Comparison of ENCODE assay signal across 8 mouse cellular contexts in the genomic region with DNA sequence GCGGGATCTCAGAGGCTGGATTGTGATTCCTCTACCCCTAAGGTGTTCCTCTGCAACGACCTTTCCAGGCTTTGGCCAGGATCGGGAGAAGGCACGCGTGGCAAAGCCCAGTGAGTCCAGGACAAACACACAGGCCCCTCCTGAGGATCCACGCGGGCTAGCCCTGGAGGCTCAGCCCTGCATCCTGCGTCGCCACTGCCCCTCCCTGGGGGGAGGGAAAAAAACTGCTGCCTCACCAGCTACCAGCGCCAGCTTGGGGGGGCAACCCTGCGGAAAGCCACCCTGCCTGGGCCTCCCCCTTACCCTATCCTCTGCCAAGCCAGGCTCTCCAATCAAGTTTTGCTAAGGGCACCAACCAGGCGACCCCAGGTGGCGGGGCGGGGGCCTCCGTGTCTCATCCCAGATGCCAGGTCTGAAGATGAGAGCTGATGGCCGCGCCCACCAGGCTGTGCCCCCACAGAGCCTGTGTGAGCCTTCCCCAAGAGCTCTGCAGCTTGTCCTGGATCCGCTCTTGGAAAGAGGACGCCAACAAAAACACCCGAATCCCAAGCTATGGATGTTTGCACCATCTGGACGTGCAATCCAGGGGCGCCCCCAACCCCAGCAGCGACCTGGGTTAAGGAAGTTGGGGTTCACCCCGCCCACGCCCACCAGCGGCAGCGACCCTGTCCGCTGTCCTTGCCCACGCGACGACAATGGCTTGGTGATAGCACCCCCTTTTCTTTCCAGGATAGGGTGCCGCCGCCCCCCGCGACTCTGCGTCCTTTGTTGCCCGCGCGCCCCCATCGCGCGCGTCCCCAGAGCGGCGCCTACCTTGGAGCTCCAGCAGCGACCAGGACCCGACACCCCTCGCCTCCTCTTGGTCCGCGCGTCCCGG. TPM values are rescaled to one million over a fixed set of nuclear protein-coding genes. Genes with fewer than 3 reads are reported as not detected.
DNase-seq lines count a peak whose midpoint lies in the region; ATAC-seq and TF ChIP-seq lines count a peak whose summit lies in the region.

No protein-coding gene starts in this region.

- H3K27ac ChIP-seq in gastrocnemius, adult 2 months: peak overlapping the region; percentile 90
- H3K27ac ChIP-seq in midbrain, embryonic 11.5 days (ENCODE audit: low read depth, low read length): peak overlapping the region; percentile 97
- peak overlapping the region; percentile 92 for H3K27ac ChIP-seq in stomach, postnatal 0 days (replicated peaks)

- no peak for TF ChIP-seq EP300 in stomach, postnatal 0 days (optimal IDR thresholded peaks at IDR 0.05)

- peak; percentile 8 for ATAC-seq in midbrain, embryonic 11.5 days (ENCODE audit: low FRiP score)
- no peak for ATAC-seq in stomach, postnatal 0 days (ENCODE audit: low FRiP score, low TSS enrichment)

- peak overlapping the region; percentile 96 for H3K9ac ChIP-seq in midbrain, embryonic 11.5 days (ENCODE audit: low read length)
- peak overlapping the region; percentile 89 for H3K9ac ChIP-seq in stomach, postnatal 0 days (ENCODE audit: low read length)

- H3K4me3 ChIP-seq in gastrocnemius, adult 2 months: peak overlapping the region; percentile 90
- peak overlapping the region; percentile 67 for H3K4me3 ChIP-seq in midbrain, embryonic 11.5 days (ENCODE audit: low read depth, low read length)
- peak overlapping the region; percentile 77 for H3K4me3 ChIP-seq in stomach, postnatal 0 days (ENCODE audit: low read depth, low read length)

- DNase-seq in urinary bladder, postnatal 25 days (ENCODE audit: low spot score): peak; percentile 32
- no peak for DNase-seq in urinary bladder, postnatal 10 days (ENCODE audit: low spot score)
- peak; percentile 83 to 88 for DNase-seq in cerebellum, postnatal 10 days
- DNase-seq in gastrocnemius, adult 2 months: peak; percentile 57
- peak; percentile 50 for DNase-seq in induced T-regulatory cell, adult 2 months (ENCODE audit: low read depth)
- peak; percentile 90 for DNase-seq in left cerebral cortex, postnatal 4 days
- peak; percentile 90 for DNase-seq in midbrain, embryonic 11.5 days (ENCODE audit: low spot score, missing footprints)
- peak; percentile 60 for DNase-seq in stomach, postnatal 0 days (ENCODE audit: low spot score)

- peak overlapping the region; percentile 93 for H3K4me2 ChIP-seq in midbrain, embryonic 11.5 days
- peak overlapping the region; percentile 92 for H3K4me2 ChIP-seq in stomach, postnatal 0 days (replicated peaks; ENCODE audit: low read depth)

- TF ChIP-seq CTCF in gastrocnemius, adult 2 months (IDR thresholded peaks at IDR 0.05): no peak
- 0 out of 2 replicates have a peak, but pooled peaks have one; percentile 3 for TF ChIP-seq CTCF in stomach, postnatal 0 days (IDR thresholded peaks at IDR 0.05; ENCODE audit: low read depth)

- H3K9me3 ChIP-seq in midbrain, embryonic 11.5 days (ENCODE audit: control insufficient read depth, low read length): no peaks in the 10 kb centered on the region
- H3K9me3 ChIP-seq in stomach, postnatal 0 days (ENCODE audit: control insufficient read depth, low read length): no peaks in the 10 kb centered on the region

- intact Hi-C loops in gastrocnemius, adult 2 months (cut with DNase I): loop anchor here (2.0 kb wide), 1 partner anchor 45 kb away; no protein-coding TSS in a partner anchor
- intact Hi-C loops in left cerebral cortex, postnatal 4 days (cut with DNase I): no loop called here

- H3K4me1 ChIP-seq in midbrain, embryonic 11.5 days (ENCODE audit: control insufficient read depth, insufficient read depth, low read length): peaks cover 27% of the 10 kb centered on the region
- H3K4me1 ChIP-seq in stomach, postnatal 0 days (replicated peaks; ENCODE audit: control insufficient read depth, insufficient read depth): peaks cover 10% of the 10 kb centered on the region

- no peaks in the 10 kb centered on the region for H3K27me3 ChIP-seq in midbrain, embryonic 11.5 days (ENCODE audit: control insufficient read depth, insufficient read depth, low read length)
- H3K27me3 ChIP-seq in stomach, postnatal 0 days (ENCODE audit: control insufficient read depth, insufficient read depth, low read length): no peaks in the 10 kb centered on the region

- no peaks in the 10 kb centered on the region for H3K36me3 ChIP-seq in midbrain, embryonic 11.5 days (ENCODE audit: control insufficient read depth, insufficient read depth, low read length)
- H3K36me3 ChIP-seq in stomach, postnatal 0 days (ENCODE audit: control insufficient read depth, insufficient read depth, low read length): no peaks in the 10 kb centered on the region

- 1% methylated on average over 49 of the region's 52 CpGs for WGBS in midbrain, embryonic 11.5 days
- under 1% methylated on average over 43 of the region's 52 CpGs for WGBS in stomach, postnatal 0 days

RNA-seq across cellular contexts. Expression of a gene that starts 0.8 kb away (rescaled TPM):
- 1 to 10 TPM; 3.0 to 4.2 TPM for total RNA-seq in gastrocnemius, adult 2 months (2021)
- 100 to 1,000 TPM; 172 to 179 TPM for total RNA-seq in left cerebral cortex, postnatal 4 days (2021)
- polyA plus RNA-seq in midbrain, embryonic 11.5 days (2014; fragmentation: Nextera tagmentation; extraction: Ambion mirVana): 5.6 and 5.8 TPM in 2 replicates
- polyA plus RNA-seq in stomach, postnatal 0 days (2015; fragmentation: Nextera tagmentation; extraction: Ambion mirVana): 1.0 and 1.1 TPM in 2 replicates

RNA-seq across cellular contexts. Expression of a gene that starts 8.5 kb away (rescaled TPM):
- total RNA-seq in gastrocnemius, adult 2 months (2021): not detected
- not detected for total RNA-seq in left cerebral cortex, postnatal 4 days (2021)
- polyA plus RNA-seq in midbrain, embryonic 11.5 days (2014; fragmentation: Nextera tagmentation; extraction: Ambion mirVana): 0.30 TPM in 1 of 2 replicates, not detected in the other
- polyA plus RNA-seq in stomach, postnatal 0 days (2015; fragmentation: Nextera tagmentation; extraction: Ambion mirVana): 0.07 TPM in 2 replicates

RNA-seq across cellular contexts. Expression of a gene that starts 29.7 kb away (rescaled TPM):
- 10 to 100 TPM; 18.3 to 19.8 TPM for total RNA-seq in gastrocnemius, adult 2 months (2021)
- total RNA-seq in left cerebral cortex, postnatal 4 days (2021): 10 to 100 TPM; 81.7 to 92.8 TPM
- 321 and 338 TPM in 2 replicates for polyA plus RNA-seq in midbrain, embryonic 11.5 days (2014; fragmentation: Nextera tagmentation; extraction: Ambion mirVana)
- 81.5 and 83.7 TPM in 2 replicates for polyA plus RNA-seq in stomach, postnatal 0 days (2015; fragmentation: Nextera tagmentation; extraction: Ambion mirVana)

Comparison
In these comparisons a context has a peak if more than half of its experiments do, and no peak if none do; other contexts are left out.
1. RNA of a gene that starts 0.8 kb away (total RNA-seq): 172 to 179 TPM in left cerebral cortex, postnatal 4 days; 3.0 to 4.2 TPM in gastrocnemius, adult 2 months; every median in the first group is over 10 times any median in the second.
2. Peak in every context shown above with its lines, with median percentiles within 50 percentile points of each other: H3K27ac ChIP-seq and H3K4me3 ChIP-seq.